Mouse (Mus musculus) kidney, adult 2 months (tissue): Measurements from ENCODE around the gene Kbtbd12.

Experiments
- CTCF ChIP-seq: fragments of 200-500 bp; conservative IDR thresholded peaks from 2 replicates; pipeline ENCODE4 v1.5.1; 2011; ENCODE audit warnings: low read depth, mild to moderate bottlenecking, control low read depth, low read length, moderate library complexity, mixed read lengths; ENCODE audit not compliant: insufficient read depth, insufficient read length
- POLR2A ChIP-seq: fragments of 200-500 bp; IDR thresholded peaks from one replicate; pipeline ENCODE4 v1.6.1; 2011; ENCODE audit warnings: low read depth, low read length, control low read depth

DNA sequence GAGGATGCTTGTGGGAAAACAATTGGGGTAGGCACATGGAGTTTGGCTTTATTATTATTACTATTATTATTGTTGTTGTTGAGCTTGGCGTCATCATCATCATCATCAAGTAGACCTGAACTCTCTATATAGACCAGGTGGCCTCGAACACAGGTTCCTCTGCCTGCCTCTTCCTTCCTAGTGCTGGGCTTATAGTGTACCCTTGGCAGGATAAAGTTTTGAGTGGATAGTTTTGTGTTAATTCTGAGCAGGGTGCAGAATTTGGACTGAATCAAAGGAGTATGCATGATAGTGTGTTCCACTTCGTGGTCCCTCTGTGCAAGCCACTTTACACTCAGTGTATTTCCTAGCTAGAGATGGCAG, 137.4 kb downstream of the Kbtbd12 start:
- no peak for TF ChIP-seq POLR2A
- no peak for TF ChIP-seq CTCF
